Mouse (Mus musculus) CH12.LX (cell line): ENCODE measurements around the gene Olfr972. TPM values are rescaled to one million over a fixed set of nuclear protein-coding genes. Genes with fewer than 3 reads are reported as not detected.
A peak's percentile ranks its signal among the peaks of the same experiment; 100 is the strongest.

Experiments
- DNase-seq: peaks from one replicate; pipeline ENCODE4 v3.0.0-alpha.2; 2013; ENCODE audit errors: extremely low read depth
- H3K27ac ChIP-seq: 2 replicates; pipeline ENCODE4 v1.5.1; 2012; ENCODE audit warnings: low read depth, mild to moderate bottlenecking, control low read depth, moderate library complexity; ENCODE audit not compliant: insufficient read depth
- H3K27me3 ChIP-seq: replicated peaks from 2 replicates; pipeline ENCODE3; 2012; ENCODE audit warnings: inconsistent platforms
- H3K36me3 ChIP-seq, 2 experiments: replicated peaks in 1 of 2; 2 replicates each; pipeline versions ENCODE3 to v1.6.1; 2012; ENCODE audit warnings: inconsistent platforms in 1 of 2, low read length in 1 of 2, mild to moderate bottlenecking in 1 of 2, mixed read lengths in 1 of 2, moderate library complexity in 1 of 2; ENCODE audit not compliant: control insufficient read depth in 1 of 2, insufficient read depth in 1 of 2
- H3K4me1 ChIP-seq, 2 experiments: 2 replicates each; pipeline ENCODE4 v1.6.1; 2012; ENCODE audit warnings: inconsistent platforms in 1 of 2, moderate library complexity in 1 of 2; ENCODE audit not compliant: insufficient read depth in 2 of 2, control insufficient read depth in 1 of 2
- H3K4me2 ChIP-seq: 2 replicates; pipeline ENCODE4 v1.6.1; 2012; ENCODE audit warnings: low read depth, mild to moderate bottlenecking, control low read depth; ENCODE audit not compliant: poor library complexity, insufficient read depth, severe bottlenecking
- H3K4me3 ChIP-seq, 3 experiments: fragments of 150-350 bp in 1 of 3; sonication (generic) in 1 of 3; replicated peaks in 1 of 3; 2 replicates each; pipeline versions ENCODE3 to v1.5.1; 2011 to 2012; ENCODE audit warnings: low read depth in 2 of 3, low read length in 2 of 3, mild to moderate bottlenecking in 2 of 3, moderate library complexity in 2 of 3, control low read depth in 1 of 3, improper control_type of control experiment in 1 of 3, inconsistent platforms in 1 of 3, mixed read lengths in 1 of 3; ENCODE audit not compliant: poor library complexity in 1 of 3
- H3K79me2 ChIP-seq: replicated peaks from 2 replicates; pipeline ENCODE4 v1.6.1; 2012; ENCODE audit warnings: mild to moderate bottlenecking, moderate library complexity; ENCODE audit not compliant: control insufficient read depth, poor library complexity, insufficient read depth, severe bottlenecking; ENCODE audit errors: extremely low read depth
- H3K9ac ChIP-seq: 2 replicates; pipeline ENCODE4 v1.6.1; 2012; ENCODE audit warnings: low read depth, mild to moderate bottlenecking, control low read depth, moderate library complexity; ENCODE audit not compliant: insufficient read depth
- H3K9me3 ChIP-seq: replicated peaks from 2 replicates; pipeline ENCODE3; 2012; ENCODE audit warnings: low read length, inconsistent platforms, mixed read lengths
- CHD1 ChIP-seq: IDR thresholded peaks from 2 replicates; pipeline ENCODE4 v1.6.1; 2012; ENCODE audit warnings: low read depth, low read length, improper control_type of control experiment, inconsistent platforms
- IRF4 ChIP-seq: IDR thresholded peaks from 2 replicates; pipeline ENCODE4 v1.6.1; 2014; ENCODE audit warnings: low read depth, mild to moderate bottlenecking, inconsistent platforms, low read length, improper control_type of control experiment
- JUN ChIP-seq: IDR thresholded peaks from 2 replicates; pipeline ENCODE4 v1.6.1; 2011; ENCODE audit warnings: low read depth, mild to moderate bottlenecking, low read length, improper control_type of control experiment, moderate library complexity; ENCODE audit not compliant: insufficient read depth
- JUND ChIP-seq: conservative IDR thresholded peaks from 2 replicates; pipeline ENCODE4 v1.6.1; 2011; ENCODE audit warnings: low read depth, low read length, improper control_type of control experiment
- MAZ ChIP-seq: IDR thresholded peaks from 2 replicates; pipeline ENCODE4 v1.6.1; 2012; ENCODE audit warnings: low read depth, mild to moderate bottlenecking, inconsistent platforms, low read length, improper control_type of control experiment, moderate library complexity
- MYC ChIP-seq: IDR thresholded peaks from 2 replicates; pipeline ENCODE4 v1.6.1; 2011; ENCODE audit warnings: low read depth, mild to moderate bottlenecking, improper control_type of control experiment, low read length
- NELFE ChIP-seq: IDR thresholded peaks from 2 replicates; pipeline ENCODE4 v1.6.1; 2011; ENCODE audit warnings: low read depth, low read length, improper control_type of control experiment
- NRF1 ChIP-seq: IDR thresholded peaks from 2 replicates; pipeline ENCODE4 v1.6.1; 2014; ENCODE audit warnings: low read depth, mild to moderate bottlenecking, inconsistent platforms, low read length, improper control_type of control experiment, moderate library complexity
- POLR2AphosphoS2 ChIP-seq: IDR thresholded peaks from 2 replicates; pipeline ENCODE4 v1.6.1; 2011; ENCODE audit warnings: low read depth, low read length, improper control_type of control experiment
- RAD21 ChIP-seq: IDR thresholded peaks from 2 replicates; pipeline ENCODE4 v1.6.1; 2011; ENCODE audit warnings: low read depth, mild to moderate bottlenecking, low read length, improper control_type of control experiment, moderate library complexity
- TBP ChIP-seq: conservative IDR thresholded peaks from 2 replicates; pipeline ENCODE4 v1.6.1; 2011; ENCODE audit warnings: low read depth, low read length, improper control_type of control experiment
- TCF12 ChIP-seq: IDR thresholded peaks from 2 replicates; pipeline ENCODE4 v1.6.1; 2014; ENCODE audit warnings: low read depth, mild to moderate bottlenecking, inconsistent platforms, low read length, improper control_type of control experiment
- USF1 ChIP-seq: IDR thresholded peaks from 2 replicates; pipeline ENCODE4 v1.6.1; 2014; ENCODE audit warnings: low read depth, mild to moderate bottlenecking, inconsistent platforms, low read length, improper control_type of control experiment
- ZMIZ1 ChIP-seq: IDR thresholded peaks from 2 replicates; pipeline ENCODE4 v1.6.1; 2012; ENCODE audit warnings: low read depth, mild to moderate bottlenecking, inconsistent platforms, low read length, improper control_type of control experiment
- ZNF384 ChIP-seq: IDR thresholded peaks from 2 replicates; pipeline ENCODE4 v1.6.1; 2012; ENCODE audit warnings: low read depth, low read length, improper control_type of control experiment, inconsistent platforms
- dilution Hi-C: fragments of 300-500 bp; cut with MboI; formaldehyde crosslinking; loops from 2 replicates; pipeline ENCODE4 v1.14.3; 2020; ENCODE audit warnings: low sequenced_read_pairs; ENCODE audit not compliant: extremely low pct_unique_long_range_greater_than_20kb, extremely low pct_ligation_motif_present
- in situ Hi-C: fragments of 300-500 bp; cut with MboI; formaldehyde crosslinking; loops from 3 replicates; pipeline ENCODE4 v1.14.3; 2019; ENCODE audit warnings: low sequenced_read_pairs, low pct_ligation_motif_present, low pct_unique_long_range_greater_than_20kb, mixed read lengths
- polyA plus RNA-seq: library from polyadenylated mRNA; unstranded; fragments of >175 nt; gene quantifications from 2 replicates; pipeline ENCODE4 v1.2.1, GENCODE M21; 2012; ENCODE audit warnings: low read depth; ENCODE audit not compliant: insufficient read length
- total RNA-seq, 2 experiments: library from RNA; depleted of rRNA; stranded (reverse); fragments of 300-350 nt in 1 of 2; fragments of >200 nt in 1 of 2; gene quantifications; 2 replicates each; pipeline ENCODE4 v1.2.3; 2012 to 2014

The Olfr972 gene
- total and polyA plus RNA-seq, 3 experiments = not detected

- Histone ChIP-seq H3K79me2 (no peaks in the 10 kb centered on the region), H3K36me3 (no peaks in the 10 kb centered on the region), H3K9ac (no peak overlapping the region), H3K4me1 (peaks cover 0 to 16% of the 10 kb centered on the region in 2 experiments; a peak in 2 of 4 replicates)
- in situ Hi-C loops = no loop called here
- peak; percentile 51 for DNase-seq
- TF ChIP-seq USF1 (no peak), ZNF384 (no peak), NRF1 (no peak), ZMIZ1 (no peak), NELFE (no peak), RAD21 (no peak; the same call in 1 of the 2 replicates), MAZ (no peak), POLR2AphosphoS2 (no peak), JUND (no peak)
- TF ChIP-seq, all 38 proteins: peak for 0
- no peak overlapping the region for H3K27ac ChIP-seq
- H3K27me3 ChIP-seq = no peaks in the 10 kb centered on the region
- H3K9me3 ChIP-seq = no peaks in the 10 kb centered on the region
- dilution Hi-C loops = no loop called here
- H3K4me2 ChIP-seq = no peak overlapping the region
- H3K4me3 ChIP-seq = no peak overlapping the region
These were observed 38.9 kb downstream of the Olfr972 start for GRCm38 (mm10) chr9:39905106-39905505.

DNA sequence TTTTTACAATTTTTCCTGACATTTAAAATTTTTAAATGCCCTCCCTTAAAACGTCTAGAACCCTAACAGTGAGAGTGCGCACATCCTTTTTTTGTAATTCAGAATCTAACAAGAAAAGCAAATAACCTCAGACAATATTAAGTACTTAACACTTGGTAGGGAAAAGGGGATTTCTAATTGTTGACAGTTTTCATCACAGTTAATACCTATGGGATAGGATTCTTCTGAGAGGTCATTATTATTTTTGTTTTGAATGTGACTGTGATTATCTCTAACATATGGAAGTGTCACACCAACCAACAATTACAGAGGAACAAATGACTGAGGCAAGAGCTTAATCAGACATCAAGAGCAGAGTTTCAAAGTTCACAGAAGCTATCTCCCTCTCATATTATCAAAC is 40.8 kb downstream of the Olfr972 start, which contains the start of gene Olfr229:
Gene Olfr229 (plus strand): TSS at position 301 of the 400 bp plus-strand sequence.
- dilution Hi-C loops = no loop called here
- no peaks in the 10 kb centered on the region for H3K36me3 ChIP-seq
- H3K4me1 ChIP-seq = peaks cover 0 to 16% of the 10 kb centered on the region in 2 experiments; a peak in 2 of 4 replicates
- H3K4me3 ChIP-seq = no peak within 1 kb of the TSS
- in situ Hi-C loops = no loop called here
- TF ChIP-seq TCF12 (no peak), TBP (no peak), CHD1 (no peak), JUN (no peak), JUND (no peak), MYC (no peak), USF1 (no peak), IRF4 (no peak)
- DNase-seq = no peak
- H3K27ac ChIP-seq = no peak within 1 kb of the TSS
- H3K27me3 ChIP-seq = no peaks in the 10 kb centered on the region
- H3K9ac ChIP-seq = no peak within 1 kb of the TSS
- H3K4me2 ChIP-seq = no peak within 1 kb of the TSS
- no peaks in the 10 kb centered on the region for H3K9me3 ChIP-seq
- H3K79me2 ChIP-seq = no peaks in the 10 kb centered on the region
